Mouse (Mus musculus): ENCODE measurements around the gene Grip1.

DNA sequence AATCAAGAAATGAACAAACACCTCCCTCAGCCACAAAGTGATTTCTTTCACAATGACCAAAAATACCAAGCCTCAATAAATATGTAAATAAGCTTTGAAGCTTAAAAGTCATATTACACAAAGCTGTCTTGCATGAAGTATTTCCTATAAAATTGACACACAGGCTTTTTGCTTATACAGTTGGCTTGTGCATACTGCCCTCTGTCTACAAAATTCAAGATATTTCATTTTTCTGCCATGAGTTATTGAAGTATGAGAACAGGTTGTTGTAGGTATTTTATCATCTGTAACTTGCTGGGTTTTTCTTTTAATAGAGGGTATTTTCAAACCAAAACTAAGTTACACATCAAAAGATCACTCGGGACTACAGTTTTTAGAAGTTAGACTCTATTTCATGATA lies 326.0 kb downstream of the Grip1 start:
- TF ChIP-seq EP300 (IDR thresholded peaks at IDR 0.05) (no peak), CTCF (IDR thresholded peaks at IDR 0.05) (no peak)
